Mouse (Mus musculus): ENCODE measurements around the gene D030056L22Rik. TPM values are rescaled to one million over a fixed set of nuclear protein-coding genes. Genes with fewer than 3 reads are reported as not detected.

D030056L22Rik gene
- polyA plus RNA-seq, 1 experiment from 2014 or later = 21.9 TPM

GRCm38 (mm10) chr19:18731077-18731476, 18.1 kb downstream of the D030056L22Rik start:
- Histone ChIP-seq H3K36me3 (no peaks in the 10 kb centered on the region), H3K4me2 (peak overlapping the region; percentile 54), H3K4me3 (peak overlapping the region; percentile 17; the same call in 1 of the 2 replicates), H3K27ac (replicated peaks) (no peak overlapping the region), H3K27me3 (replicated peaks) (peaks cover 20% of the 10 kb centered on the region; the same call in 1 of the 2 replicates), H3K4me1 (peaks cover 18% of the 10 kb centered on the region), H3K9ac (no peak overlapping the region), H3K9me3 (no peaks in the 10 kb centered on the region)
- WGBS = 26% methylated on average over 7 of the region's 7 CpGs
- no peak for ATAC-seq (ENCODE audit: extremely low read depth, insufficient number of reproducible peaks, low FRiP score, low TSS enrichment)

DNA sequence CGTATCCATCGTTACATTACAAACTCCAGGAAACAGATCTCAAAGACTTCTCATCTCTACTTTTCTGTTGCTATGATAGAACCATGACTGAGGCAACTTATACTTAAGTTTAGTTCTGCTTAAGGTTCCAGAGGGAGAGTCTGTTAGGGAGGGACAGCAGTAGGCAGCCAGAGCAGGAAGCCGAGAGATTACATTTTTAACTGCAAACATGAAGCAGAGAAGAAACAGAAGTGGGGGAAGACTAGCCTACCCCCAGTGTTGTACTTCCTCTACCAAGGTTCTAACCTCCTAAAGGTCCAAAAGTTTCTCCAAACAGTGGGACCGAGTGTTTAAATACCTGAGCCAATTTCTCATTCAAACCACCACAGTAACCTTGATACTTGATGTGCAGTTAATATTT, 22.9 kb downstream of the D030056L22Rik start:
- Histone ChIP-seq H3K36me3 (no peaks in the 10 kb centered on the region), H3K4me2 (no peak overlapping the region), H3K9ac (no peak overlapping the region), H3K4me3 (no peak overlapping the region), H3K27me3 (replicated peaks) (peaks cover 22% of the 10 kb centered on the region; the same call in 1 of the 2 replicates), H3K4me1 (peaks cover 8% of the 10 kb centered on the region), H3K9me3 (no peaks in the 10 kb centered on the region), H3K27ac (replicated peaks) (no peak overlapping the region)
- WGBS = 82% methylated on average over 4 of the region's 4 CpGs
- no peak for ATAC-seq (ENCODE audit: extremely low read depth, insufficient number of reproducible peaks, low FRiP score, low TSS enrichment)

DNA sequence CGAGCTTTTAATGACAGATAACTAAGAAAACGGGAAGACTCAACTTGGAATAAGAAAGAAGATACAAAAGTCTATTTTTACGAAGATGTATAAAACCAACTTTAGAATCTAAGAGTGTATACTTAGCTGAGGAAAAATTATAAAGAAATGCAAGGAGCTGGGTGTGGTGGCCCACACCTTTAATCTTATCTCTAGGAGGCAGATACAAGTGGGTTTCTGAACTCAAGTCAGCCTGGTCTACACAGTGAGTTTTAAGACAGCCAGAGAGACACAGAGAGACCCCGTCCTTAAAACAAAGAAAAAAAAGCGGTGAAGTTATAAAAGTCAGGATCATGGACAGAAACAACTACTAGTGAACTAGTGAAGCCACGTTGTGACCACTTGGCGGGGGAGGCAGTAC, 26.2 kb downstream of the D030056L22Rik start:
- H3K4me1 ChIP-seq = no peaks in the 10 kb centered on the region
- no peak for ATAC-seq (ENCODE audit: extremely low read depth, insufficient number of reproducible peaks, low FRiP score, low TSS enrichment)
- H3K4me2 ChIP-seq = no peak overlapping the region
- no peak overlapping the region for H3K4me3 ChIP-seq
- no peaks in the 10 kb centered on the region for H3K36me3 ChIP-seq
- peaks cover 14% of the 10 kb centered on the region; the same call in 1 of the 2 replicates for H3K27me3 ChIP-seq (replicated peaks)
- H3K9me3 ChIP-seq = no peaks in the 10 kb centered on the region
- no peak overlapping the region for H3K27ac ChIP-seq (replicated peaks)
- 75% methylated on average over 7 of the region's 7 CpGs for WGBS
- no peak overlapping the region for H3K9ac ChIP-seq

DNA sequence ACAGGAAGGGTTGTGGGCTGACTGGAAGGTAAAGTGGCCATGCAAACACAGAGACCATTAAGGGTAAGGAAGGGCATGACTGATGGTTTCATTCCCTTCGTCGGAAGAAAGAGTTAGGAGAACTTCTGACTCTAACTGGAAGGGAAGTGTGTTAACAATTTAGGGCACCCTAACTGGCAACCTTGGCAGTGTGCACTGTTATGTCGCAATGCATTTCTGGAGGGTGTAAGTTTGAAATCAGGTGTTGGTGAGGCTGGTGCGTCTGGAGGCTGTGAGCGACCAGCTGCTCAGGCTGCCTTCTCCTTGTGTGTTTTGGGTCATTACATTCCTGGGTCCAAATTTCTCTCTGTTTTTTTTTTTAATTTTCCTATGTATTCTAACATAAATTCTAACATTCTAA, 31.0 kb downstream of the D030056L22Rik start:
- H3K4me2 ChIP-seq = no peak overlapping the region

GRCm38 (mm10) chr19:18746576-18747340, 33.8 kb downstream of the D030056L22Rik start:
- H3K9me3 ChIP-seq = no peaks in the 10 kb centered on the region
- H3K4me3 ChIP-seq = no peak overlapping the region
- H3K27me3 ChIP-seq (replicated peaks) = peaks cover 21% of the 10 kb centered on the region
- H3K27ac ChIP-seq (replicated peaks) = no peak overlapping the region
- peaks cover 10% of the 10 kb centered on the region for H3K4me1 ChIP-seq
- ATAC-seq (ENCODE audit: extremely low read depth, insufficient number of reproducible peaks, low FRiP score, low TSS enrichment) = no peak
- no peak overlapping the region for H3K4me2 ChIP-seq
- no peaks in the 10 kb centered on the region for H3K36me3 ChIP-seq
- H3K9ac ChIP-seq = no peak overlapping the region
- WGBS = 76% methylated on average over 5 of the region's 5 CpGs

More for the DNA sequence above, 31.0 kb downstream of the D030056L22Rik start:
- H3K27me3 ChIP-seq (replicated peaks) = peaks cover 2% of the 10 kb centered on the region
- H3K4me1 ChIP-seq = no peaks in the 10 kb centered on the region
- no peaks in the 10 kb centered on the region for H3K9me3 ChIP-seq
- WGBS = 83% methylated on average over 5 of the region's 5 CpGs
- H3K36me3 ChIP-seq = no peaks in the 10 kb centered on the region
- no peak overlapping the region for H3K4me3 ChIP-seq
- ATAC-seq (ENCODE audit: extremely low read depth, insufficient number of reproducible peaks, low FRiP score, low TSS enrichment) = no peak
- no peak overlapping the region for H3K27ac ChIP-seq (replicated peaks)
- no peak overlapping the region for H3K9ac ChIP-seq

- Histone ChIP-seq H3K4me3 (no peak overlapping the region), H3K27ac (replicated peaks) (no peak overlapping the region), H3K27me3 (replicated peaks) (peaks cover 21% of the 10 kb centered on the region), H3K4me1 (peaks cover 10% of the 10 kb centered on the region), H3K36me3 (no peaks in the 10 kb centered on the region), H3K4me2 (no peak overlapping the region), H3K9ac (no peak overlapping the region), H3K9me3 (no peaks in the 10 kb centered on the region)
- ATAC-seq (ENCODE audit: extremely low read depth, insufficient number of reproducible peaks, low FRiP score, low TSS enrichment) = no peak
- WGBS = 82% methylated on average over 4 of the region's 4 CpGs
Observed at GRCm38 (mm10) chr19:18747379-18747778, 34.4 kb downstream of the D030056L22Rik start.

DNA sequence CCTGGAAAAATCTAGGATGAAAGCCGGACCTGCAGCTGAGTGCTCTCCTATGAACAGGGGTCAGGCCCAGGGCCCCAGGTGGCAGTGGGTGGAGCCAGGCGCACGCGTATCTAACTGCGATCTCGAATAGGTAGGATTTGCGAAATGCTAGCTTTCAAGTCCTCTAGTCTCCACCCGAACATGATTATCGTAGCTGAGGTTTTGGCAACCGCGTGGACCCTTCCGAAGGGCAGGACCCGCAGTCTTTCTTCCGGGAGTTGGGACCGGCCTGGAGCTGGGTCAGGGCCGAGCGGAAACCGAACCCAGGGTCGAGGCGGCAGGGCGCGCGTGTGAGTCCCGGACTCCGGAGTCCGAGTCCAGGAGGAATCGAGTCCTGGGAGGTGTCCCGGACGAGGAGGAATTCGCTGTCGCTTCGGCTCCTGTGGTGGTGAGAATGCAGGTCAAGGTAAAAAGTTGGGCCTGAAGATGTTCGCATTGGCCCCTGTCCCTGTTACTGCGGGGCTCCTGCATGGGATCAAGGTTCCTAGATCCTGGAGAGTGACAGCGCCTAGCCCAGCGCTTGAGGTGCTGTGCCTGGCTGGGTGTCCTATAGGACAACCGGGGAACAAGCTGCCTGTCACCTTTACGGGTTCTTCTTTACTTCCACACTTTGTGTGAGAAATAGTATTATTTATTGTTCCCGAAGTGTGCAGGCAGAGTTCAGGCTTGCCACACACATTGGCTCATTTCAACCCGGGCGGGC, 36.8 kb downstream of the D030056L22Rik start, which contains the start of gene Trpm6:
Gene Trpm6 (plus strand): TSS at position 386 of the 742 bp plus-strand sequence.
- 4% methylated on average over 41 of the region's 41 CpGs for WGBS
- H3K9ac ChIP-seq = peak within 1 kb of the TSS; percentile 78

GRCm38 (mm10) chr19:18757191-18757590, 44.2 kb downstream of the D030056L22Rik start:
- Histone ChIP-seq H3K27me3 (replicated peaks) (0 out of 2 replicates have a peak, but pooled peaks cover 6% of the 10 kb centered on the region), H3K4me3 (no peak overlapping the region), H3K27ac (replicated peaks) (no peak overlapping the region), H3K36me3 (no peaks in the 10 kb centered on the region), H3K9me3 (no peaks in the 10 kb centered on the region), H3K4me2 (no peak overlapping the region), H3K4me1 (peaks cover 15% of the 10 kb centered on the region), H3K9ac (no peak overlapping the region)
- ATAC-seq (ENCODE audit: extremely low read depth, insufficient number of reproducible peaks, low FRiP score, low TSS enrichment) = no peak

More for the DNA sequence above, 36.8 kb downstream of the D030056L22Rik start, which contains the start of gene Trpm6:
- H3K27ac ChIP-seq (replicated peaks) = no peak within 1 kb of the TSS
- no peak for ATAC-seq (ENCODE audit: extremely low read depth, insufficient number of reproducible peaks, low FRiP score, low TSS enrichment)
- H3K36me3 ChIP-seq = no peaks in the 10 kb centered on the region
- H3K9me3 ChIP-seq = no peaks in the 10 kb centered on the region
- peak within 1 kb of the TSS; percentile 57 for H3K4me3 ChIP-seq
- peak within 1 kb of the TSS; percentile 90 for H3K4me2 ChIP-seq
- peaks cover 10% of the 10 kb centered on the region for H3K4me1 ChIP-seq
- H3K27me3 ChIP-seq (replicated peaks) = peaks cover 24% of the 10 kb centered on the region

- 31% methylated on average over 4 of the region's 4 CpGs for WGBS
- Histone ChIP-seq H3K4me2 (no peak overlapping the region), H3K27me3 (replicated peaks) (0 out of 2 replicates have a peak, but pooled peaks cover 6% of the 10 kb centered on the region), H3K4me1 (peaks cover 15% of the 10 kb centered on the region), H3K27ac (replicated peaks) (no peak overlapping the region), H3K36me3 (no peaks in the 10 kb centered on the region), H3K9me3 (no peaks in the 10 kb centered on the region), H3K9ac (no peak overlapping the region), H3K4me3 (no peak overlapping the region)
- no peak for ATAC-seq (ENCODE audit: extremely low read depth, insufficient number of reproducible peaks, low FRiP score, low TSS enrichment)
Observed at GRCm38 (mm10) chr19:18757706-18758105, 44.7 kb downstream of the D030056L22Rik start.

- Histone ChIP-seq H3K4me3 (no peak overlapping the region), H3K4me2 (peak overlapping the region; percentile 41), H3K27me3 (replicated peaks) (0 out of 2 replicates have a peak, but pooled peaks cover 6% of the 10 kb centered on the region), H3K9me3 (no peaks in the 10 kb centered on the region), H3K27ac (replicated peaks) (no peak overlapping the region), H3K36me3 (no peaks in the 10 kb centered on the region), H3K9ac (no peak overlapping the region), H3K4me1 (peaks cover 15% of the 10 kb centered on the region)
- 12% methylated on average over 6 of the region's 6 CpGs for WGBS
- no peak for ATAC-seq (ENCODE audit: extremely low read depth, insufficient number of reproducible peaks, low FRiP score, low TSS enrichment)
Observed at GRCm38 (mm10) chr19:18758269-18758668, 45.3 kb downstream of the D030056L22Rik start.

DNA sequence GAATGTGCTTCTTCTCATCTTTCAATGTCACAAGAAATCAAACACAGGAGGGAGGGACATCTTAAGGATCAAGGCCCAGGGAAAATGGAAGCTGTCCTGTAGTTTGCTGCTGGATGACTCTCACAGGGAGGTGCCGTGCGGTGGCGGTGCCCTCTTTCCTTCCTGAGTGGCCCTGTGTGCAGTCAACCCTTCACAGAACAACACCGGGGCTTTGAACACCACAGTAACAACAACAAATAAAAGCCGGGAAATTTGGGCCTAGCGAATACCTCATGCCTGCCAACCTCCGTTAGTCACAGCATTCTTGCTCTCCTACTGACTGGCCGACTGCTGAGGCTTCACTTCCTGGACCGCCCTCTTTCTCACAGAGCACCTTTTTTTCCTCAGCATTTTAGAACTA, 45.9 kb downstream of the D030056L22Rik start:
- H3K27me3 ChIP-seq (replicated peaks) = 0 out of 2 replicates have a peak, but pooled peaks cover 6% of the 10 kb centered on the region
- WGBS = 42% methylated on average over 9 of the region's 9 CpGs
- no peaks in the 10 kb centered on the region for H3K36me3 ChIP-seq
- H3K4me1 ChIP-seq = peaks cover 15% of the 10 kb centered on the region
- H3K27ac ChIP-seq (replicated peaks) = no peak overlapping the region
- ATAC-seq (ENCODE audit: extremely low read depth, insufficient number of reproducible peaks, low FRiP score, low TSS enrichment) = no peak
- no peaks in the 10 kb centered on the region for H3K9me3 ChIP-seq
- peak overlapping the region; percentile 41 for H3K4me2 ChIP-seq
- H3K9ac ChIP-seq = no peak overlapping the region
- H3K4me3 ChIP-seq = no peak overlapping the region

Data from heart, embryonic 13.5 days (tissue).